Mouse (Mus musculus): ENCODE data around the gene Gm15557. TPM values are rescaled to one million over a fixed set of nuclear protein-coding genes. Genes with fewer than 3 reads are reported as not detected.

Gm15557 gene
- polyA plus RNA-seq, 1 experiment from 2014 or later = not detected

DNA sequence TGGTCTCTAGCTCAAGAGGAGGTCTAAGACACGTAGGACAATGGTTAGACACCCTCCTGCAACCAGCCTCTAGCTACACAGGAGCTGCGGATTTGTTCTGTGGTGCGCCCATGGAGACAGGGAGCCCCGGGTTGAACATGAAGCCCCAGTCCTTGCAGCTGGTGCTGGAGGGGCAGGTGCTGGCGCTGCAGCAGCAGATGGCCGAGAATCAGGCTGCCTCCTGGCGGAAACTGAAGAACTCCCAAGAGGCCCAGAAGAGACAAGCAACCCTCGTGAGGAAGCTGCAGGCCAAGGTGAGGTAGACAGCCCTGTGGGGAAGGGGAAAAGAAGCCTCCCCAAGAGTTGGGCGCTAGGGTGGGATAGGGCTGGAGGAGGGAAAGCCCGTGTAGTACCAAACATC is 21.3 kb downstream of the Gm15557 start:
- H3K4me2 ChIP-seq (ENCODE audit: low read depth, low read length) = no peak overlapping the region
- H3K4me3 ChIP-seq (ENCODE audit: low read depth, low read length) = no peak overlapping the region
- WGBS = 82% methylated on average over 10 of the region's 10 CpGs
- DNase-seq (ENCODE audit: low spot score) (no peak), ATAC-seq (replicated peaks; ENCODE audit: insufficient number of reproducible peaks, low FRiP score, low TSS enrichment, low read depth) (no peak)
- H3K9ac ChIP-seq (replicated peaks; ENCODE audit: low read length) = no peak overlapping the region
- H3K27ac ChIP-seq (replicated peaks; ENCODE audit: low read depth, low read length) = no peak overlapping the region
- H3K36me3 ChIP-seq (replicated peaks; ENCODE audit: control insufficient read depth, insufficient read depth, low read depth, low read length) = peaks cover 18% of the 10 kb centered on the region
- H3K4me1 ChIP-seq (ENCODE audit: control insufficient read depth, insufficient read depth, low read length) = no peaks in the 10 kb centered on the region
- H3K27me3 ChIP-seq (ENCODE audit: control insufficient read depth, insufficient read depth, low read length) = no peaks in the 10 kb centered on the region
- H3K9me3 ChIP-seq (replicated peaks; ENCODE audit: control insufficient read depth, low read length) = no peaks in the 10 kb centered on the region

DNA sequence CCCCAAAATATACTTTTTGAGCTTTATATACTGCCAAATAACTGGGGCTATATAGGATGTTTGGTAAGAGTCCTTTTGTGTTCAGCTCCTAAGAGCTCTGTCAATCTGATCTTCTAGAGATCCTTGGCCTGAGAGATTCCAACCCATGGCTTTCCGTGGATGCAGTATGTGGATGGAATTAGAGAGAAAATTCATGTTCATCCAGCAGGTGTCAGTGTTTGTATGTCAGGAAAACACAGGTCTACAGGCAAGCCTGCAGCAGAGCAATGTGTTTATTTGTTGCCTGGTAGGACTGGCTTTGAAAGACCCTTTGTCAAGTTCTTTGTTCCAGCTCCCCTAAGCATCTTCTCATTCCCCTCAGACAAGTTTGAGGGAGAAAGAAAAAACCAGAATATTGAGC is 22.5 kb downstream of the Gm15557 start:
- 61% methylated on average over 1 of the region's 1 CpGs for WGBS
- ATAC-seq (replicated peaks; ENCODE audit: insufficient number of reproducible peaks, low FRiP score, low TSS enrichment, low read depth) (no peak), DNase-seq (ENCODE audit: low spot score) (peak; percentile 36)
- Histone ChIP-seq H3K27me3 (ENCODE audit: control insufficient read depth, insufficient read depth, low read length) (no peaks in the 10 kb centered on the region), H3K4me1 (ENCODE audit: control insufficient read depth, insufficient read depth, low read length) (no peaks in the 10 kb centered on the region), H3K4me3 (ENCODE audit: low read depth, low read length) (no peak overlapping the region), H3K27ac (replicated peaks; ENCODE audit: low read depth, low read length) (no peak overlapping the region), H3K4me2 (ENCODE audit: low read depth, low read length) (no peak overlapping the region), H3K9me3 (replicated peaks; ENCODE audit: control insufficient read depth, low read length) (no peaks in the 10 kb centered on the region), H3K36me3 (replicated peaks; ENCODE audit: control insufficient read depth, insufficient read depth, low read depth, low read length) (peaks cover 20% of the 10 kb centered on the region), H3K9ac (replicated peaks; ENCODE audit: low read length) (no peak overlapping the region)

DNA sequence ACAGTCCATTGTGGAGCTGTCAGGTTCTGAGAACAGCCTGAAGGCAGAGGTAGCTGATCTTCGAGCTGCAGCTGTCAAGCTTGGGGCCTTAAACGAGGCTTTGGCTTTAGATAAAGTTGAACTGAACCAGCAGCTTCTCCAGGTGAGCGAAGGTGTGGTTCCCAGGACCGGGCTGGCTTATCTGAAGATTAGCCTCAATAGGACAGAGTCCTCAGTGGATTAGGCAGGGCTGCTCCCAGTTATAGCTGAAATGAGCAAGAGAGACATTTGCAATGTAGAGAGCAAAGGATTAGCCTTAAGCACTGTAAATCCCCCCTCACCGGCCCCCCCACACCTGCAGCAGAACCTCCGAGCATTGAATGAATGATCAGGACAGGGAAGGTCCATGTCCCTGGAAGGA is 32.8 kb downstream of the Gm15557 start:
- no peaks in the 10 kb centered on the region for H3K4me1 ChIP-seq (ENCODE audit: control insufficient read depth, insufficient read depth, low read length)
- DNase-seq (ENCODE audit: low spot score) = no peak
- H3K27me3 ChIP-seq (ENCODE audit: control insufficient read depth, insufficient read depth, low read length) = no peaks in the 10 kb centered on the region
- H3K9me3 ChIP-seq (replicated peaks; ENCODE audit: control insufficient read depth, low read length) = no peaks in the 10 kb centered on the region
- no peak overlapping the region for H3K27ac ChIP-seq (replicated peaks; ENCODE audit: low read depth, low read length)
- ATAC-seq (replicated peaks; ENCODE audit: insufficient number of reproducible peaks, low FRiP score, low TSS enrichment, low read depth) = no peak
- H3K9ac ChIP-seq (replicated peaks; ENCODE audit: low read length) = no peak overlapping the region
- peaks cover 31% of the 10 kb centered on the region for H3K36me3 ChIP-seq (replicated peaks; ENCODE audit: control insufficient read depth, insufficient read depth, low read depth, low read length)
- WGBS = 83% methylated on average over 6 of the region's 6 CpGs
- no peak overlapping the region for H3K4me3 ChIP-seq (ENCODE audit: low read depth, low read length)
- no peak overlapping the region for H3K4me2 ChIP-seq (ENCODE audit: low read depth, low read length)

DNA sequence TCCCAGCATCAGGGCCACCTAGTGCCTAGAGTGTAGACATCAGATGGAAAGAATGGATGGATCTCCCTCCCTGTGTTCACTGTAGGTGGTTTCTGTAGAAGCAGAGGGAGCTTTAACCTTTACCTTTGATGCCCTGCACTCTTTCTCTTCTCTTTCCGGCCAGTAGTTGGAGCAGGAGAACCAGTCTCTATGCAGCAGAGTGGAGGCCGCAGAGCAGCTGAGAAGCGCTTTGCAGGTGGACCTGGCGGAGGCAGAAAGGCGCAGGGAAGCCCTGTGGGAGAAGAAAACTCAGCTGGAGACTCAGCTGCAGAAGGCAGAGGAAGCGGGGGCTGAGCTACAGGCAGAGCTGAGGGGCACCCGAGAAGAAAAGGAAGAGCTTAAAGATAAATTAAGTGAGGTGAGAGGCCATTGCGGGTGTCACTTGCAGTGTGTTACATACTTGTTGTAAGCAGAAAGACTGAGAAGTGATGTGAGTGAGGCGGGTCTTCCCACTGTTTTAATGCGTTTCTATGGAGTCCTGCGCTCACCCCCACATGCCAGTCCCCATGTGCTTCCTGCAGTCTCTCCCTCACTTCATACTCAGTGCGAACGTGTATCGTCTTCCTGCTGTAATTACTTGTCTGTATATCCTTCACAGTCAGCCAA is 33.7 kb downstream of the Gm15557 start:
- no peak for ATAC-seq (replicated peaks; ENCODE audit: insufficient number of reproducible peaks, low FRiP score, low TSS enrichment, low read depth)
- Histone ChIP-seq H3K4me3 (ENCODE audit: low read depth, low read length) (no peak overlapping the region), H3K36me3 (replicated peaks; ENCODE audit: control insufficient read depth, insufficient read depth, low read depth, low read length) (peaks cover 31% of the 10 kb centered on the region), H3K4me1 (ENCODE audit: control insufficient read depth, insufficient read depth, low read length) (no peaks in the 10 kb centered on the region), H3K27me3 (ENCODE audit: control insufficient read depth, insufficient read depth, low read length) (no peaks in the 10 kb centered on the region), H3K4me2 (ENCODE audit: low read depth, low read length) (no peak overlapping the region), H3K27ac (replicated peaks; ENCODE audit: low read depth, low read length) (no peak overlapping the region), H3K9ac (replicated peaks; ENCODE audit: low read length) (no peak overlapping the region), H3K9me3 (replicated peaks; ENCODE audit: control insufficient read depth, low read length) (no peaks in the 10 kb centered on the region)
- DNase-seq (ENCODE audit: low spot score) = no peak
- WGBS = 82% methylated on average over 14 of the region's 14 CpGs

DNA sequence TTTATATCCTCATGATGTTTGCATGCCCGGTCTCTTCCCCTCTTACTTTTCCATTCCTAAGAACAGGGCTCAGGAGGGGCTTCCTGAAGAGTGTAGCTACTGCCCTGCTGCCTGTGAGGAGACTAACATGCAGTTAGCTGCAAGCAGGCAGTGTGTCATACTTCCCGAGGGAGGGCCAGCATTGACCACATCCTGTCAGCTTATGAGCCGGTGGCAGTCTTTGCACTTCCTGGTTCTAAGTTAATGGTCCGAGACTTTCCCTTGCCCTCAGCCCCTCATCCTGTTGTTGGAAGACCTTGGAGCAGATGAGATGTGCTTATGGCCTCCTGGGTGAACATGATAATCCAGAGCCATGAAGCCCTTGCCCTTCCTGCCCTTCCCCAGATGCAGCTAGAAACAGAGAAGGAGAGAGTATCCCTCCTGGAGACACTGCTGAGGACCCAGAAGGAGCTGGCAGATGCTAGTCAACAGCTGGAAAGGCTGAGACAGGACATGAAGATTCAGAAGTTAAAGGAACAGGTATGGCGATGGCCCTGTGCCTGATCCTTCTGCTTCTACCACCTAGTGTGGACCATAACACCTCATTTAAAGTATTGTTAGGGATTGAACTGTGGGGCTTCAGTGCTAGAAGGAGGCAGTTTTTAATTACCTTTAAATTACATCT is 38.9 kb downstream of the Gm15557 start:
- H3K27me3 ChIP-seq (ENCODE audit: control insufficient read depth, insufficient read depth, low read length) = no peaks in the 10 kb centered on the region
- 87% methylated on average over 5 of the region's 5 CpGs for WGBS
- no peaks in the 10 kb centered on the region for H3K4me1 ChIP-seq (ENCODE audit: control insufficient read depth, insufficient read depth, low read length)

DNA sequence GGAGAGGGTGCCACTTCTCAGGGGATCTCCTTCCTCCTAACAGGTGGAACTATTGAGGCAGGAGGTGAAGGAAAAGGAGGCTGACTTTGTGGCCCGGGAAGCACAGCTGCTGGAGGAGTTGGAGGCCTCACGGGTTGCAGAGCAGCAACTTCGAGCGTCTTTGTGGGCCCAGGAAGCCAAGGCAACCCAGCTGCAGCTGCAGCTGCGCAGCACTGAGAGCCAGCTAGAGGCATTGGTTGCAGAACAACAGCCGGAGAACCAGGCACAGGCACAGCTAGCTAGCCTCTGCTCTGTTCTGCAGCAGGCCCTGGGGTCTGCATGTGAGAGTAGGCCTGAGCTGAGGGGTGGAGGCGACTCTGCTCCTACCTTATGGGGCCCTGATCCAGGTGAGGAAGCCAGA is 45.2 kb downstream of the Gm15557 start:
- Histone ChIP-seq H3K4me3 (ENCODE audit: low read depth, low read length) (no peak overlapping the region), H3K27ac (replicated peaks; ENCODE audit: low read depth, low read length) (no peak overlapping the region), H3K4me2 (ENCODE audit: low read depth, low read length) (no peak overlapping the region), H3K9me3 (replicated peaks; ENCODE audit: control insufficient read depth, low read length) (no peaks in the 10 kb centered on the region), H3K27me3 (ENCODE audit: control insufficient read depth, insufficient read depth, low read length) (no peaks in the 10 kb centered on the region), H3K4me1 (ENCODE audit: control insufficient read depth, insufficient read depth, low read length) (no peaks in the 10 kb centered on the region), H3K9ac (replicated peaks; ENCODE audit: low read length) (no peak overlapping the region), H3K36me3 (replicated peaks; ENCODE audit: control insufficient read depth, insufficient read depth, low read depth, low read length) (peaks cover 29% of the 10 kb centered on the region)
- whole genome bisulfite sequencing = 84% methylated on average over 7 of the region's 7 CpGs
- DNase-seq (ENCODE audit: low spot score) (no peak), ATAC-seq (replicated peaks; ENCODE audit: insufficient number of reproducible peaks, low FRiP score, low TSS enrichment, low read depth) (no peak)

More for the DNA sequence above, 38.9 kb downstream of the Gm15557 start:
- H3K4me3 ChIP-seq (ENCODE audit: low read depth, low read length) = no peak overlapping the region
- H3K9ac ChIP-seq (replicated peaks; ENCODE audit: low read length) = no peak overlapping the region
- H3K27ac ChIP-seq (replicated peaks; ENCODE audit: low read depth, low read length) = no peak overlapping the region
- no peak overlapping the region for H3K4me2 ChIP-seq (ENCODE audit: low read depth, low read length)
- H3K9me3 ChIP-seq (replicated peaks; ENCODE audit: control insufficient read depth, low read length) = no peaks in the 10 kb centered on the region
- ATAC-seq (replicated peaks; ENCODE audit: insufficient number of reproducible peaks, low FRiP score, low TSS enrichment, low read depth) (no peak), DNase-seq (ENCODE audit: low spot score) (no peak)
- peaks cover 29% of the 10 kb centered on the region for H3K36me3 ChIP-seq (replicated peaks; ENCODE audit: control insufficient read depth, insufficient read depth, low read depth, low read length)

DNA sequence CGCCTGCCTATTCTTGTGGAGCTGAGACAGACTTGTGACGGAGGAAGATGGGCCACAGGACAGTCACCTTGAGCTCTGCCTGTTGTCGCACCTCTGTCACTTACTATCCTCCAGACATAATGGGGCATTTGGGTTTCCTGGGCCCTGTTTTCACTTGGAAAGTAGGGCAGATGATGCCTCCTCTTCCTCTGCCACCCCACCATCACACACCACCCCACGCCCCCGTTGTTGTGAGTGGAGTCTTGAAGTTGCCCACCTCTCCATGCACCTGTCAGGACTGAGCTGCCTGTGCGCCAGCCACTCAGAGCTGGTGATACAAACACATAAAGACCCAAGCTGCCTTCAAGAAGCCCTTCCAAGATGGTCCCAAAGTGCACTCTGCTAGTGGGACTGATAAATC is 46.6 kb downstream of the Gm15557 start:
- 97% methylated on average over 6 of the region's 6 CpGs for WGBS
- H3K4me1 ChIP-seq (ENCODE audit: control insufficient read depth, insufficient read depth, low read length) = no peaks in the 10 kb centered on the region
- H3K27ac ChIP-seq (replicated peaks; ENCODE audit: low read depth, low read length) = no peak overlapping the region
- H3K9ac ChIP-seq (replicated peaks; ENCODE audit: low read length) = no peak overlapping the region
- H3K9me3 ChIP-seq (replicated peaks; ENCODE audit: control insufficient read depth, low read length) = no peaks in the 10 kb centered on the region
- ATAC-seq (replicated peaks; ENCODE audit: insufficient number of reproducible peaks, low FRiP score, low TSS enrichment, low read depth) (no peak), DNase-seq (ENCODE audit: low spot score) (no peak)
- no peak overlapping the region for H3K4me3 ChIP-seq (ENCODE audit: low read depth, low read length)
- H3K36me3 ChIP-seq (replicated peaks; ENCODE audit: control insufficient read depth, insufficient read depth, low read depth, low read length) = peaks cover 27% of the 10 kb centered on the region
- H3K27me3 ChIP-seq (ENCODE audit: control insufficient read depth, insufficient read depth, low read length) = no peaks in the 10 kb centered on the region
- H3K4me2 ChIP-seq (ENCODE audit: low read depth, low read length) = no peak overlapping the region

DNA sequence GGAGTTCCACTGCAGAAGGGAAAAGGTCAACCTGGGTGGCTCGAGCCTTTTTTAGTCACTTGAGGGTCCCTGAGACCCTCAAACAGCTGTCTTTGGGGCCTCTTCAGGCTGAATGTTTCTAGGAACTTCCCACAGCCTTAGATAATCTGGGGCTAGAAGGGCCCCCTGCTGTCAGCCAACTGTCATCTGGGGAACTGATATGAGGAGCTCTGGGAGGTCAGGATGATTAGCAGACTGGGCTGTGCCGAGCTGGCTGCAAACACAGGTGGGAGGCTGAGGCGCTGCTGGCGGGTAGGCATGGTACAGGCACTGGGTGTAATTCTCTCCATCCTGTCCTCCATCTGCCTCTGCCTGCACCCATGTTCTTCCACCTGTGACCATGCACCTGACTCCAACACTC is 48.6 kb downstream of the Gm15557 start:
- 79% methylated on average over 4 of the region's 4 CpGs for WGBS
- no peaks in the 10 kb centered on the region for H3K27me3 ChIP-seq (ENCODE audit: control insufficient read depth, insufficient read depth, low read length)

More for the DNA sequence above, 48.6 kb downstream of the Gm15557 start:
- Histone ChIP-seq H3K4me2 (ENCODE audit: low read depth, low read length) (no peak overlapping the region), H3K36me3 (replicated peaks; ENCODE audit: control insufficient read depth, insufficient read depth, low read depth, low read length) (peaks cover 31% of the 10 kb centered on the region), H3K9ac (replicated peaks; ENCODE audit: low read length) (no peak overlapping the region), H3K9me3 (replicated peaks; ENCODE audit: control insufficient read depth, low read length) (no peaks in the 10 kb centered on the region), H3K27ac (replicated peaks; ENCODE audit: low read depth, low read length) (no peak overlapping the region), H3K4me3 (ENCODE audit: low read depth, low read length) (no peak overlapping the region), H3K4me1 (ENCODE audit: control insufficient read depth, insufficient read depth, low read length) (no peaks in the 10 kb centered on the region)
- no peak for DNase-seq (ENCODE audit: low spot score)
- no peak for ATAC-seq (replicated peaks; ENCODE audit: insufficient number of reproducible peaks, low FRiP score, low TSS enrichment, low read depth)

All from embryonic facial prominence, embryonic 11.5 days (tissue).